Mouse (Mus musculus) erythroid progenitor cell, adult 5-6 weeks (primary cell): ENCODE results near the gene Ssbp3. TPM values are rescaled to one million over a fixed set of nuclear protein-coding genes. Genes with fewer than 3 reads are reported as not detected.

ENCODE experiments used
- ATAC-seq: replicated peaks from 2 replicates; pipeline ENCODE4 v1.8.0; 2016; ENCODE audit warnings: moderate number of reproducible peaks, mild to moderate bottlenecking, moderate TSS enrichment, inconsistent platforms; ENCODE audit not compliant: poor library complexity, low FRiP score, severe bottlenecking
- total RNA-seq, 2 experiments: library from RNA; stranded (forward) in 1 of 2; stranded (reverse) in 1 of 2; fragments of 150-400 nt in 1 of 2; fragments of 186-747, 209-891 nt in 1 of 2; gene quantifications; 2 replicates each; pipeline versions ENCODE4 v1.2.3 to v1.2.4; 2015 to 2017; ENCODE audit warnings: low replicate concordance in 2 of 2

Gene Ssbp3
- total RNA-seq, 2 experiments from 2014 or later, result 104 to 181 TPM

DNA sequence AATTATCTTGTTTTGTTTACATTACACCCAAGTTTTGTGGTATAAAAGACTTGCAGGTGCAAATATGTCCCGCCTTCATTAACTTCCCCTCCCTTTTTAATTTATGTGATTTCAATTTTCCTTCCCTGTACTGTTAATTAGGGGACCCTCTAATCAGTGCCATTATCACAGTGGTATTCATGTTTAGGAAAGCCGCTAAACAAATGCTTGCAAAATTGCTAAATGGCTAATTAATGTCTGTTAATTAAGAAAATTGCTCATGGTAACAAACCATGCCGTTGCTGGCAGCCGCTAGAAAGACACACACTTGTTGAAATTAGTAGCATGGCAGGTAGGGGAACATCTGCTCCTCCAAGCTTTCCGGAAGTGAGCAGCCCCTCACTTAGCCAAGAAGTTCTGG lies 114.9 kb downstream of the Ssbp3 start:
- no peak for ATAC-seq

- ATAC-seq, result no peak
These were observed 116.0 kb downstream of the Ssbp3 start for GRCm38 (mm10) chr4:107026451-107026850.

- ATAC-seq, result no peak
These were observed 125.2 kb downstream of the Ssbp3 start for GRCm38 (mm10) chr4:107035689-107036088.

- no peak for ATAC-seq
These were observed 126.5 kb downstream of the Ssbp3 start for GRCm38 (mm10) chr4:107036985-107037384.

DNA sequence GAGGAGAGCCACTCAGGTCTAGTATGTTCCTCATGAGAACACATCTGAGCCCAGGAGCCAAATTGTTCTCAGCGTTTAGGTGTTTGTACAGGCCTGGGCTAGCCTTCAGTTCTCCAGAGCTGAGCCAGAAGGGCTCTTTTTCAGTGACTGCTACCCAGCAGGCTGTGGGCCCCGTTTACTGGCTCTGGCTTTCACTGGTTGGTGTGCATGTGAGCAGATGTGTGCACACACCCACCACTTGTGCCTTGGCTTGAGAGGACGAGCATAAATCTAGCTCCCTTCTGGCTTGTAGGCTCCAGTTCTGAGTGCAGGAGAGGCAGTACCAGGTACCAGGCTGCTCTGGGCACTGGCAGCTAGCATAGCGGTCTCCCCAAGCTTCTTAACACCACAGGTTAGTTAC lies 127.8 kb downstream of the Ssbp3 start:
- no peak for ATAC-seq

GRCm38 (mm10) chr4:107039270-107039669 lies 128.8 kb downstream of the Ssbp3 start:
- no peak for ATAC-seq

GRCm38 (mm10) chr4:107042304-107042703 lies 131.8 kb downstream of the Ssbp3 start:
- ATAC-seq, result no peak

DNA sequence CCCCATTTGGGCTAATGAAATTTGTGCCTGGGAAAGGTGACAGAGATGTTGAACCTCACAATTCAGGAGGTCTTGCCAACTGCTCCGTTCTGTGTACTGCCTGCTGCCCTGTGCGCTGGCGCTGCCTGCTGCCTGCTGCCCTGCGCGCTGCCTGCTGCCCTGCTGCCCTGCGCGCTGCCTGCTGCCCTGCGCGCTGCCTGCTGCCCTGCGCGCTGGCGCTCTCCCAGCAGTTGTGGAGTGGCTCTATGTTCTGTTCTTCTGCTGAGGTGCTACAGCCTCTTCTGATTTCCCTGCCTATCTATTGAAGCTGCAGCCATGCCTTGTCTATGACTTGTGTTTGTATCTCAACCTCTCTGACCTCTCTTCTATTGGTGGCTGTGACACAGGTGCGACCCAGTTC lies 134.7 kb downstream of the Ssbp3 start:
- no peak for ATAC-seq

DNA sequence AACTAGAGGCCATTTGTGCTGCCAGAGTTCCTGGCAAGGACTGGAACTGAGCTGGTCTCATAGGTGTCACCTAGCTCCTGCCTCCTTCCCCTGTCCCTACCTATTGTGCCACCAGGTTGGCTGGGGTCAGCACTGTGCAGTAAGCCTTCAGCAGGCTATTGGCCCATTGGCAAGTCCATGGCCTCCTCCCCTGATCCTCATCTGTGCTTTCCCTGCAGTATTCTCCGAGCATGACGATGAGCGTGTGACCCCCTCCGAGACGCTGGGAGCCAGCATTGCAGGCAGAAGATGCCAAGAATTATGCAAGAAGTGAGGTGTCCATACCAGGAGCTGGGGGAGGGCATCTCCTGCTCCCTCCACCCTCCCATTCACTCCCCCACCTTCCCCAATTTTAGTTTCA lies 137.3 kb downstream of the Ssbp3 start:
- ATAC-seq, result no peak

DNA sequence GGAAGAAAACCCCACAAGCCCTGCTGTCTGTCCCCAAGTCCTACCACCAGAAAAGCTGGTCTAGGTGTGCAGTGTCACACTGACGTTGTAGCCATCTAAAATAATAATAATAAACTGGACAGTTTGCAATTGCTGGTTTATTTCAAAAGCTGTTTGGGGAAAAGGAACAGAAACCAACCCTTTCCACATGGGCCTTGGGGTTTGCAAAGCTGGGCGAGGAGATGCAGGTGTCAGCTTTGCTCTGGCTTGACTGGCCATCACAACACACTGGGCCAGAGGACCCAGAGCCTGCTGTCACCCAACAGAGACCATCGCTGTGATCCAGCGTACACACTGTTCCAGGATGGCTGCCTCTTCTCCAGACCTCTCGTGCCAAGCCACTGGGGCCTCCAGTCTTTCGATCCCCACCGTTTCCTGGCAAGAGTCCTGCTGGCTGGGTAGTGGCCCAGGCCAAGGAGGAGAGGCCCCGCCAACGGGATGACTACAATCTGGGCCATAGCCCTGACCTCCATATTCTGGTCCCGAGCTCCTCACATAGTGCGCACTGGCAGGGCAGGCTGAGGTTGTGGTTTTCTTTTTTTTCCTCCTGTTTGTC lies 138.2 kb downstream of the Ssbp3 start:
- no peak for ATAC-seq

- no peak for ATAC-seq
These were observed 141.4 kb downstream of the Ssbp3 start for GRCm38 (mm10) chr4:107051889-107052288.

DNA sequence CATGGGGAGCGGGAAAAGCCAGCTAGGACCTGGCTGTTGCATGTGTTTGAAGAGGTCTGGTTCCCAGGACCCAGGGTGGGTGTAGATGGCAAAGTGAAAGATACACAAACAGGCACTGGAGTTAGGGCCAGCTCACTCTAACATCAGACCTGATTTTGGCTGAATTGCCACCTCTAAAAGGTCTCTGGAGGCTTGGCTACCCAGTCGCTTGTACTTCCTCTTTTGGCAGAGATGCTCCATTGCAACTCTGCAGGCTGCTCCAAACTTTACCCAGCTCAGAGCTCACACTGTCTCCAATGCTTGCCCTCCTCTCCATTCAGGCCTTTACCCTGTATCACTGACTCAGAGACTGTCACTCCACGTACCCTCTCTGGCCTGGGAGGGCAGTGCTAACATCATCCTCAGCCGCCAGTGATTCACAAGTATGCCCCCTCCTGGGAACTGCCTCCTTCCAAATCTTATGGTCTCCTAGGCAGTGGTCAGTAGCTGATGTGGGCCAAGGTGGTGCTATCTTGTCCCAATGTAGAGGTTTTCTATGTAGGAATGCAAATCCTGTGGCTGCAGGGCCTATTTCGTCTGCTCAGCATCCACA lies 142.6 kb downstream of the Ssbp3 start:
- ATAC-seq, result no peak

GRCm38 (mm10) chr4:107056088-107056487 lies 145.6 kb downstream of the Ssbp3 start:
- no peak for ATAC-seq

- no peak for ATAC-seq
These were observed 147.8 kb downstream of the Ssbp3 start for GRCm38 (mm10) chr4:107058346-107058745.

DNA sequence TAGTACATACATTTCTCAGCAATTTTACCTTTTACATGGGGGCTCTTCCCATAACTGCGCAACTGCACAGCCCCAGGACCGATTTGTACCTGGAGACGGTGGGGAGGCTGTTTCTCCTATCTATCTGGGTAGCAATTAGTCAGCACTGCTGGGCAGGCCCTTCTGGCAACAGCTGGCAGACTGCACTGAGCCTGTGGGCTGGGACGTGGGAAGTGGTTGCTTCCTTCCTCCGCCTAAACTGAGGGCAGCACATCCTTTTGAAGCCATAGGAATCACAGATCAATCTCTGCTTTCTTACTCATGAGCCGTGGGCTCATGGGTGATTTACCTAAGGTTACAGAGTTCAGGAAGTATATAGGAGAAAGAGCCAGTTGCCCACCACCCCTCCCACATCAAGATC lies 148.3 kb downstream of the Ssbp3 start:
- ATAC-seq, result no peak

- ATAC-seq, result no peak
These were observed 151.1 kb downstream of the Ssbp3 start for GRCm38 (mm10) chr4:107061560-107061959.

- ATAC-seq, result no peak
These were observed 152.7 kb downstream of the Ssbp3 start for GRCm38 (mm10) chr4:107063214-107063613.

DNA sequence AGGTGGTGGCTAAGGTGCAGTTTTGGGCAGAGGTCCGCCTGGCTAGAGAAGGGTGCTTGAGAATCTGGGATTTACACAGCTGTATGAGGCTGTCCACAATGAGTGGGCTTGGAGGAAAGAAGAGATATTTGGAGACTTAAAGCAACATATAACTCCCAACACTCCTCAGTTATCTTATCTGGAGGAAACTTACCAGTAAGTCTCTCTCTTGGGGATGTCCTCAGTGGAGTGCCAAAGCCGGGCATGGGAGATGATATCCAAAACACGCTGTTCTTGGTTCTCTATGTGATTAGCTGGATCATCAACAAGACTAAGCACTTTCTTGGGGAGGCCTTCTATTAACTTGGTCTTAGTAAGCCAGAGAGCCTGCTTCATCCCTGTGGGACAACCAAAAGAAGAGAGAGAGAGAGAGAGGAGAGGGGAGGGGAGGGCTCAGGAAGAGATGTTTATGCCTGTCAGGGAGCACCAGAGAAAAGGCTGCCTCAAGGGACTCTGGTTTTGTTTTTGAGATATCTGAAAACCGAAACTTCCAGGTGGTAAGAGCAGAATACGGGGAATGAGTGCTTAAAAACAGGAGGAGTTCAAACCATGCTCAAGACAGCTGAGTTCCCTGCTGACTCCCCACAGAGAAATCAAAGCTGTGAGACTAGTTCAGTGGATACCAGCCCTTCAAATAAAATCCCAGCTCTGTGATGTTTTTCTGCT lies 154.0 kb downstream of the Ssbp3 start:
- no peak for ATAC-seq

DNA sequence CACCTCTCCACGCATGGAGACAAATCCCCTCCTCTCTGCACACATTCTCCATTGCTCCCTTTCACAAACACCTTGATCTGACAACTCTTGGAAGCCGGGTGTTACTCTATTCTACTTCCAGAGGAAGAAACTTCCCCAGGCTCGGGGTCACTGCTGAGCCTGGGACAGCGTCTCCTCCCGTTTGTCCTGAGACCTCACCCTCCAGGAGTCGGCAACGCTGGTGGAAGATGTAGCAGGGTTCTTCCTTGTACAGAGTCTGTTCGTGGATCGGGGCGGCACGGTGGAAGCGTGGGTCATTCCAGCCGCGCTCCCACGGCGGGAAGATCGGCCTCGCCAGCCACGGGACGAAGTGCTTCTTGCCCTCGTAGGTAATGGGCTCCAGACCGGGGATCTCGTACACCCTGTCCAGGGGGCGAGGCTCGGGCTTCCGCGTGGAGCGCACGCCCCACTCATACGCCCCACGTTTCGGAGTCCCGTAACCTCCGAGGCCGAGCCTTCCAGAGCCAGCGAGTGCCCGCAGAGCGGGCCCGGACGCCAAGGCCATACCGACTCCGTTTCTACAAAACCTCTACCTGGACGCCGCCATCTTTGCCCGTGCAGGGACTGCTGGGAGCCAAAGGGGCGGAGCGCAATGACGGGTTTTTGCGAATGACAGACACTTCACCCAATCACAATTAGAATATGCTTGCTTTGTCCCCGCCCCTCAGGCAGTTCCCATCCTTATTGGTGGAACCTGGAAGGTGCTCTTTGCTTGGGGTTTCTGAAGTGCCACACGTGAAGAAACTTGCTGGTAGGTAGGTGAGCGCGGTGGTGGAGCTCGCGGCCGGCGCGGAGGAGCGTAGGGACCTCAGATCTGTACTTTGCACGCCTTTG lies 156.0 kb downstream of the Ssbp3 start, which contains the start of the genes Mrpl37 and Cyb5rl:
Mrpl37 (minus strand) TSS at position 617 of the 873 bp plus-strand sequence.
Cyb5rl (plus strand) TSS at position 737 of the 873 bp plus-strand sequence.
- ATAC-seq, result peak; percentile 100

- ATAC-seq, result peak; percentile 27
These were observed 156.8 kb downstream of the Ssbp3 start for GRCm38 (mm10) chr4:107067151-107067840.
